1 mouse cellular context compared by ENCODE assay signal in the genomic region with DNA sequence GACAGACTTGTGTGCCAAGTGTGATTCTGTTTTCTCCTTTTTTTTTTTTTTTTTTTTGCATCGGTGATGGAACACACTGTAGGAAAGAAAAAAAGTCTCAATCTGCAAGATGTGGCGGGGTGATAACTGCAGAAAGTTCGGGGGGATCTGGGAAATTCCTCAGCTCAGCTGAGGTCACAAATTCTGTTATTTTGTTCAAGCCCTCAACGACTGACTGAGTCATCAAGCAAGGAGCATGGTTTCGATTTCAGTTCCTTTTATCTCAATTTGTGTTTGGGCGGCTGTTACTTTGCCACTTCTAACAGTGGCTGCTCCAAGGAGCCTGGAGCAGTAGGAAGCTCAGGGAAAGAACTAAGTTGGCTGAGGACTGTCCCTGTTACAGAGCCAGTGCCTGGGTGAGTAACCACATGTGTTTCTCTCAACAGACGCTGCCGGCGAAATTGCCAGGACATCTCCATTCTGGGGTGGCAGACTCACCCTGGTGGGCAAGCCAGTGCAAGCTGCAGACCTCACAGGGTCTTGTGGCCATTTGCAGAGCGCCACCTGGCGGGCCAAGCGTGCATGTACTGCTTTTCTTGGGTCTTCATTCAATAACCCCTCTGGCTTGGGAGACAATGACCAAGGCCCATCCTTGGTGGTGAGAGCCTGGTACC.
TF ChIP-seq lines count a peak whose summit lies in the region.

No protein-coding gene starts in this region.

TF ChIP-seq in C2C12, 6 proteins besides CTCF, POLR2A, EP300 and RAD21 (continued from another document):
- TF ChIP-seq FOSL1 (IDR thresholded peaks at IDR 0.05; ENCODE audit: insufficient read depth, low read length, poor library complexity, severe bottlenecking): no peak
- no peak for TF ChIP-seq CEBPB (IDR thresholded peaks at IDR 0.05; ENCODE audit: low read depth)
- TF ChIP-seq MAX (IDR thresholded peaks at IDR 0.05): no peak
- no peak for TF ChIP-seq MYOG (IDR thresholded peaks at IDR 0.05; ENCODE audit: control insufficient read depth, extremely low read depth, insufficient read length)
TF ChIP-seq in C2C12: peak in this region for 0.
